Mouse (Mus musculus) midbrain, embryonic 11.5 days (tissue): ENCODE data around the gene Setx. TPM values are rescaled to one million over a fixed set of nuclear protein-coding genes. Genes with fewer than 3 reads are reported as not detected.
A peak's percentile ranks its signal among the peaks of the same experiment; 100 is the strongest.

ENCODE experiments used
- ATAC-seq: fragments of 200-750 bp; cut with Nextera tagmentation; 2 replicates; pipeline ENCODE4 v1.8.0; 2017; ENCODE audit warnings: moderate TSS enrichment, moderate library complexity; ENCODE audit not compliant: low FRiP score
- DNase-seq: peaks from one replicate; pipeline ENCODE4 v3.0.0; 2015; ENCODE audit warnings: low spot score; ENCODE audit errors: missing footprints
- H3K27ac ChIP-seq: fragments of 300-500 bp; sonication (generic); 2 replicates; pipeline ENCODE4 v1.5.1; 2014; ENCODE audit warnings: low read depth, low read length
- H3K27me3 ChIP-seq: fragments of 300-500 bp; sonication (generic); 2 replicates; pipeline ENCODE4 v1.6.1; 2014; ENCODE audit warnings: mild to moderate bottlenecking, low read length, moderate library complexity, mixed read lengths; ENCODE audit not compliant: control insufficient read depth, insufficient read depth
- H3K36me3 ChIP-seq: fragments of 300-500 bp; sonication (generic); 2 replicates; pipeline ENCODE4 v1.6.1; 2014; ENCODE audit warnings: mild to moderate bottlenecking, low read length, moderate library complexity, mixed read lengths; ENCODE audit not compliant: control insufficient read depth, insufficient read depth
- H3K4me1 ChIP-seq: fragments of 300-500 bp; sonication (generic); 2 replicates; pipeline ENCODE4 v1.6.1; 2014; ENCODE audit warnings: low read length; ENCODE audit not compliant: control insufficient read depth, insufficient read depth
- H3K4me2 ChIP-seq: fragments of 300-500 bp; sonication (generic); 2 replicates; pipeline ENCODE4 v1.6.1; 2014; ENCODE audit warnings: mild to moderate bottlenecking, moderate library complexity
- H3K4me3 ChIP-seq: fragments of 300-500 bp; sonication (generic); 2 replicates; pipeline ENCODE4 v1.5.1; 2014; ENCODE audit warnings: low read depth, low read length
- H3K9ac ChIP-seq: fragments of 300-500 bp; sonication (generic); 2 replicates; pipeline ENCODE4 v1.6.1; 2014; ENCODE audit warnings: low read length
- H3K9me3 ChIP-seq: fragments of 300-500 bp; sonication (generic); 2 replicates; pipeline ENCODE4 v1.6.1; 2016; ENCODE audit warnings: low read length; ENCODE audit not compliant: control insufficient read depth
- WGBS: fragments of 180-500 bp; shearing (Covaris S2); extraction: QIAGEN DNeasy Blood & Tissue Kit; methylation state at CpG from one replicate; pipeline ENCODE4 v1.1.7; 2014; 5-methylcytosine and 5-hydroxymethylcytosine counted together
- polyA plus RNA-seq: library from polyadenylated mRNA; unstranded; fragments of >200 nt; fragmentation: Nextera tagmentation; extraction: Ambion mirVana; gene quantifications from 2 replicates; pipeline ENCODE4 v1.2.1, GENCODE M21; 2014

Setx gene
- polyA plus RNA-seq, 1 experiment from 2014 or later = 11.2 TPM

GRCm38 (mm10) chr2:29124936-29125701 lies 1.1 kb downstream of the Setx start:
- H3K9me3 ChIP-seq = no peaks in the 10 kb centered on the region
- H3K27me3 ChIP-seq = no peaks in the 10 kb centered on the region
- peak; percentile 99 for ATAC-seq
- no peaks in the 10 kb centered on the region; the same call in 1 of the 2 replicates for H3K36me3 ChIP-seq
- H3K4me2 ChIP-seq = peak overlapping the region; percentile 77
- H3K9ac ChIP-seq = peak overlapping the region; percentile 81
- H3K4me3 ChIP-seq = peak overlapping the region; percentile 71
- peak; percentile 99 for DNase-seq
- peaks cover 5% of the 10 kb centered on the region for H3K4me1 ChIP-seq
- peak overlapping the region; percentile 91 for H3K27ac ChIP-seq
- WGBS = under 1% methylated on average over 79 of the region's 81 CpGs

- H3K9ac ChIP-seq = no peak overlapping the region
- peaks cover 5% of the 10 kb centered on the region for H3K4me1 ChIP-seq
- 93% methylated on average over 7 of the region's 7 CpGs for WGBS
- no peak overlapping the region for H3K4me2 ChIP-seq
- ATAC-seq = no peak
- DNase-seq = no peak
- peaks cover 6% of the 10 kb centered on the region; the same call in 1 of the 2 replicates for H3K36me3 ChIP-seq
- H3K9me3 ChIP-seq = no peaks in the 10 kb centered on the region
- H3K27me3 ChIP-seq = no peaks in the 10 kb centered on the region
- H3K27ac ChIP-seq = no peak overlapping the region
- no peak overlapping the region for H3K4me3 ChIP-seq
Observed at GRCm38 (mm10) chr2:29130118-29130899, 6.3 kb downstream of the Setx start.

- H3K4me2 ChIP-seq = no peak overlapping the region
- H3K9ac ChIP-seq = no peak overlapping the region
- DNase-seq (no peak), ATAC-seq (no peak)
- H3K36me3 ChIP-seq = peaks cover 10% of the 10 kb centered on the region
- H3K27me3 ChIP-seq = no peaks in the 10 kb centered on the region
- no peaks in the 10 kb centered on the region for H3K4me1 ChIP-seq
- H3K9me3 ChIP-seq = no peaks in the 10 kb centered on the region
- no peak overlapping the region for H3K27ac ChIP-seq
- H3K4me3 ChIP-seq = no peak overlapping the region
Observed at GRCm38 (mm10) chr2:29135161-29135560, 11.2 kb downstream of the Setx start.

- no peak overlapping the region for H3K4me2 ChIP-seq
- H3K4me1 ChIP-seq = no peaks in the 10 kb centered on the region
- H3K36me3 ChIP-seq = peaks cover 6% of the 10 kb centered on the region; the same call in 1 of the 2 replicates
- no peak overlapping the region for H3K4me3 ChIP-seq
- H3K9me3 ChIP-seq = no peaks in the 10 kb centered on the region
- ATAC-seq (no peak), DNase-seq (no peak)
- H3K27ac ChIP-seq = no peak overlapping the region
- no peaks in the 10 kb centered on the region for H3K27me3 ChIP-seq
- 38% methylated on average over 2 of the region's 2 CpGs for WGBS
- H3K9ac ChIP-seq = no peak overlapping the region
Observed at GRCm38 (mm10) chr2:29151941-29152340, 28.0 kb downstream of the Setx start.

- H3K9me3 ChIP-seq = no peaks in the 10 kb centered on the region
- H3K36me3 ChIP-seq = peaks cover 12% of the 10 kb centered on the region
- no peaks in the 10 kb centered on the region for H3K27me3 ChIP-seq
- H3K4me3 ChIP-seq = no peak overlapping the region
- WGBS = 94% methylated on average over 5 of the region's 5 CpGs
- H3K9ac ChIP-seq = no peak overlapping the region
- H3K4me2 ChIP-seq = no peak overlapping the region
- DNase-seq = no peak
- no peak overlapping the region for H3K27ac ChIP-seq
- H3K4me1 ChIP-seq = no peaks in the 10 kb centered on the region
- ATAC-seq = no peak
Observed at GRCm38 (mm10) chr2:29168067-29168466, 44.1 kb downstream of the Setx start.

- Histone ChIP-seq H3K36me3 (peaks cover 13% of the 10 kb centered on the region), H3K4me2 (no peak overlapping the region), H3K27me3 (no peaks in the 10 kb centered on the region), H3K4me3 (no peak overlapping the region), H3K9ac (no peak overlapping the region), H3K4me1 (no peaks in the 10 kb centered on the region), H3K27ac (no peak overlapping the region), H3K9me3 (no peaks in the 10 kb centered on the region)
- ATAC-seq (no peak), DNase-seq (no peak)
- 95% methylated on average over 3 of the region's 3 CpGs for WGBS
Observed at GRCm38 (mm10) chr2:29174887-29175286, 50.9 kb downstream of the Setx start.

GRCm38 (mm10) chr2:29179810-29180209 lies 55.8 kb downstream of the Setx start:
- ATAC-seq (no peak), DNase-seq (no peak)
- no peak overlapping the region for H3K4me3 ChIP-seq
- no peaks in the 10 kb centered on the region for H3K9me3 ChIP-seq
- no peak overlapping the region for H3K27ac ChIP-seq
- 88% methylated on average over 4 of the region's 4 CpGs for WGBS
- H3K4me1 ChIP-seq = no peaks in the 10 kb centered on the region
- H3K36me3 ChIP-seq = peaks cover 9% of the 10 kb centered on the region
- H3K9ac ChIP-seq = no peak overlapping the region
- no peak overlapping the region for H3K4me2 ChIP-seq
- H3K27me3 ChIP-seq = no peaks in the 10 kb centered on the region

- 85% methylated on average over 2 of the region's 2 CpGs for WGBS
- ATAC-seq = no peak
- H3K36me3 ChIP-seq = peaks cover 9% of the 10 kb centered on the region
Observed at GRCm38 (mm10) chr2:29181111-29181510, 57.1 kb downstream of the Setx start.

More at GRCm38 (mm10) chr2:29181111-29181510, 57.1 kb downstream of the Setx start:
- DNase-seq = no peak
- Histone ChIP-seq H3K4me3 (no peak overlapping the region), H3K4me2 (no peak overlapping the region), H3K9ac (no peak overlapping the region), H3K4me1 (peaks cover under 1% of the 10 kb centered on the region; the same call in 1 of the 2 replicates), H3K27ac (no peak overlapping the region), H3K9me3 (no peaks in the 10 kb centered on the region), H3K27me3 (no peaks in the 10 kb centered on the region)
